Mouse (Mus musculus) liver, embryonic 16.5 days (tissue): Measurements from ENCODE around the gene Susd3. TPM values are rescaled to one million over a fixed set of nuclear protein-coding genes. Genes with fewer than 3 reads are reported as not detected.
A peak's percentile ranks its signal among the peaks of the same experiment; 100 is the strongest.

Experiments used
- ATAC-seq: fragments of 200-750 bp; cut with Nextera tagmentation; 2 replicates; pipeline ENCODE4 v1.8.0; 2017; ENCODE audit warnings: low read depth, mild to moderate bottlenecking, moderate number of reproducible peaks, moderate library complexity
- H3K27ac ChIP-seq: fragments of 300-500 bp; sonication (generic); 2 replicates; pipeline ENCODE4 v1.5.1; 2014; ENCODE audit warnings: mild to moderate bottlenecking, low read length
- H3K27me3 ChIP-seq: fragments of 300-500 bp; sonication (generic); 2 replicates; pipeline ENCODE4 v1.6.1; 2014; ENCODE audit warnings: low read depth, low read length, mixed read lengths; ENCODE audit not compliant: control insufficient read depth, insufficient read depth
- H3K36me3 ChIP-seq: fragments of 300-500 bp; sonication (generic); 2 replicates; pipeline ENCODE4 v1.6.1; 2014; ENCODE audit warnings: mild to moderate bottlenecking; ENCODE audit not compliant: control insufficient read depth, insufficient read depth
- H3K4me1 ChIP-seq: fragments of 300-500 bp; sonication (generic); 2 replicates; pipeline ENCODE4 v1.6.1; 2014; ENCODE audit warnings: low read depth, low read length, mixed read lengths; ENCODE audit not compliant: control insufficient read depth
- H3K4me2 ChIP-seq: fragments of 300-500 bp; sonication (generic); 2 replicates; pipeline ENCODE4 v1.6.1; 2014; ENCODE audit warnings: low read depth, low read length, mixed read lengths
- H3K4me3 ChIP-seq: fragments of 300-500 bp; sonication (generic); 2 replicates; pipeline ENCODE4 v1.5.1; 2014; ENCODE audit warnings: low read depth, mild to moderate bottlenecking, low read length
- H3K9ac ChIP-seq: fragments of 300-500 bp; sonication (generic); 2 replicates; pipeline ENCODE4 v1.6.1; 2014; ENCODE audit warnings: low read depth, low read length
- H3K9me3 ChIP-seq: fragments of 300-500 bp; sonication (generic); replicated peaks from 2 replicates; pipeline ENCODE4 v1.6.1; 2016; ENCODE audit warnings: low read length; ENCODE audit not compliant: control insufficient read depth
- WGBS: fragments of 180-500 bp; shearing (Covaris S2); extraction: QIAGEN DNeasy Blood & Tissue Kit; methylation state at CpG from one replicate; pipeline ENCODE4 v1.1.7; 2014; ENCODE audit not compliant: insufficient replicate concordance; 5-methylcytosine and 5-hydroxymethylcytosine counted together
- polyA plus RNA-seq: library from polyadenylated mRNA; unstranded; fragments of >200 nt; fragmentation: Nextera tagmentation; extraction: Ambion mirVana; gene quantifications from 2 replicates; pipeline ENCODE4 v1.2.1, GENCODE M21; 2015

The Susd3 gene
- polyA plus RNA-seq, 1 experiment from 2014 or later = 2.0 TPM

DNA sequence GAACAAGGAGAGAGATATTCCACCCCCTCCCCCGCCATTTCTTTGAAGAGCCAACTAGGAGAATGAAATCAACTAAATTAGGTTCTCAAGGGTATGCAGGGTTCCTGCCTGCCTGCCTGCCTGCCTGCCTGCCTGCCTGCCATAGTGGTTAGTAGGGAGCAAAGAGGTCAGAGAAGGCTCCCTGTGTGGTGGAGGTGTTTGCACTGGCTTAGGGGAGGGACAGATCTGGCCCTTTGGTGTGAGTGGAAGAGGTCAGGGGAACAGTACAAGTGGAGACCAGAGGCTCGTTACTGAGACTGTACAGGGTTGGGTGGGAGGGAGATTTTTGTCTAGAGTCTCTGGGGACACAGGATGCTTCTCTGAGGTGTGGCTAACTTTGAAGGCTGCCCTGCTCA is 59.5 kb downstream of the Susd3 start:
- WGBS = 44% methylated on average over 2 of the region's 2 CpGs
- Histone ChIP-seq H3K27ac (peak overlapping the region; percentile 10), H3K9me3 (no peaks in the 10 kb centered on the region), H3K4me3 (no peak overlapping the region), H3K27me3 (no peaks in the 10 kb centered on the region), H3K4me2 (peak overlapping the region; percentile 99), H3K4me1 (peaks cover 47% of the 10 kb centered on the region), H3K36me3 (no peaks in the 10 kb centered on the region), H3K9ac (no peak overlapping the region)
- no peak for ATAC-seq

- peak overlapping the region; percentile 50 for H3K27ac ChIP-seq
- peak overlapping the region; percentile 40 for H3K9ac ChIP-seq
- H3K27me3 ChIP-seq = no peaks in the 10 kb centered on the region
- WGBS = 19% methylated on average over 15 of the region's 15 CpGs
- ATAC-seq = peak; percentile 0; the same call in 1 of the 2 replicates
- H3K36me3 ChIP-seq = no peaks in the 10 kb centered on the region
- peak overlapping the region; percentile 99 for H3K4me2 ChIP-seq
- H3K4me1 ChIP-seq = peaks cover 47% of the 10 kb centered on the region
- peak overlapping the region; percentile 80 for H3K4me3 ChIP-seq
- H3K9me3 ChIP-seq = no peaks in the 10 kb centered on the region
Observed at GRCm38 (mm10) chr13:49188219-49188965, 60.1 kb downstream of the Susd3 start.

DNA sequence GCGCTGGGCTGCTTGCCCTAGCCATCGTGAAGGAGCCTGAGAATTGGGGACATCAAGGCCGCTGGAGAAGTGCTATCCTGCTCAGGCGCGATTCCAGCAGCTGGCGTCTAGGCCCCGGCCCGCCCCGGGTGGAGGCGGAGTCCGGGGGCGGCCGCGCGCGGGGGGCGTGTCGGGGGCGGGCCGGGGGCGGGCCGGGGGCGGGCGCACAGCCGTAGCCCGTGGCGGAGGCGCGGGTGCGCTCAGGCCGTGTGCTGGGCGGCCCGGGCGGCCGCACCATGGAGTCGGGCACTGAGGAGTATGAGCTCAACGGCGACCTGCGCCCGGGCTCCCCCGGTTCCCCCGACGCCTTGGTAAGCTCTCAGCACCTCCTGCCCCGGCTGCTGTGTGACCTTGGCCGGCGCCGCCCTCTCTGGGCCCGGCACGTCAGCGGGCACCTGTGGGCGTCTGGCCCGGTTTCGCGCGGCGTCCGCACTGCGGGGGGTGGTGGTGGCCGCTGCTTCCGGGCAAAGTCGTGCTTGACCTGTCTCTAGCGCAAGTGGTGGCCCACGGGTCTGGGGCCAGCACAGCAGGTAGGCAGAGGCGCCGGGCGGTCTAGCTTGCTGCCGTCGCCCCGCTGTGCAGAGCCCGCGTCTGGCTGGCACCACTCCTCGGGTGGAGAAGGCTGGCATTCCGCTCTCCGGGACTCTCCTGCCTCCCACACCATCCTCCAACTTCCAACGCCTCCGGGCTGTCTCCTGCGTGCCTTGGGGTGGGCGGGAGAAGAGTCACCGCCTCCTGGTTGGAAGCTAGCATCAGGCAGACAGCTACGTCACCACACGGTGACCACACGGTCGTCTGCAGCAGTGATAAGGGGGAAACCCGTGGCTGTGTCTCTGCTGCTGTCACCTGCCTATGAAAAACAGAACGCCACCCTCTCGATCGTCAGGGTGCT is 61.0 kb downstream of the Susd3 start, which contains the start of gene Ninj1:
TSS of gene Ninj1 (plus strand) at position 198 of the 931 bp plus-strand sequence.
- no peaks in the 10 kb centered on the region for H3K27me3 ChIP-seq
- H3K9ac ChIP-seq = peak within 1 kb of the TSS; percentile 83
- peak within 1 kb of the TSS; percentile 80 for H3K4me3 ChIP-seq
- H3K27ac ChIP-seq = peak within 1 kb of the TSS; percentile 86
- ATAC-seq = peak; percentile 89
- no peaks in the 10 kb centered on the region for H3K9me3 ChIP-seq
- H3K4me1 ChIP-seq = peaks cover 45% of the 10 kb centered on the region
- peak within 1 kb of the TSS; percentile 99 for H3K4me2 ChIP-seq
- H3K36me3 ChIP-seq = no peaks in the 10 kb centered on the region
- under 1% methylated on average over 84 of the region's 87 CpGs for whole genome bisulfite sequencing

DNA sequence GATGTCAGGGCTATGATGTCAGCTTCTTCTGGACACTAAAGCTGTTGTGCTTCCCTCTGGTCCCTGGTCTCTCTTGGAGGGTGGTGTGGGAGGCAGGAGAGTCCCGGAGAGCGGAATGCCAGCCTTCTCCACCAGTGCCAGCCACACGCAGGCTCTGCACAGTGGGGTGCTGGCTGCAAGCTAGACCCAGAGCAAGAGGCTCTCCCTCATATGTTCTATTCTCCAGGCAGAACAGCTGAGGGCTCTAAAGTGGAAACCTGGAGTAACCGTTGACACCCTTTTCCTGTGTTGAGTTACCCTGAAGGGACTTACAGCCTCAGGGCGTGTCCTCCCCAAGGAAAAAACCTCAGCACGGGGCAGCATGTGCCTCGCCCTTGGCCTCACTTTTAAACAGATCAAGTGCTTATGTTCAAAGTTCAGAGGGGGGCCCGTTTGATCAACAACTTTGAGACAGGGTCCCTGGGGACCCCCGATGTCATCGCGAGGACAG is 61.7 kb downstream of the Susd3 start:
- Histone ChIP-seq H3K27me3 (no peaks in the 10 kb centered on the region), H3K4me2 (peak overlapping the region; percentile 99), H3K36me3 (no peaks in the 10 kb centered on the region), H3K9me3 (no peaks in the 10 kb centered on the region), H3K9ac (peak overlapping the region; percentile 62), H3K4me3 (peak overlapping the region; percentile 80), H3K27ac (peak overlapping the region; percentile 55), H3K4me1 (peaks cover 41% of the 10 kb centered on the region)
- WGBS = 18% methylated on average over 11 of the region's 11 CpGs
- no peak for ATAC-seq

DNA sequence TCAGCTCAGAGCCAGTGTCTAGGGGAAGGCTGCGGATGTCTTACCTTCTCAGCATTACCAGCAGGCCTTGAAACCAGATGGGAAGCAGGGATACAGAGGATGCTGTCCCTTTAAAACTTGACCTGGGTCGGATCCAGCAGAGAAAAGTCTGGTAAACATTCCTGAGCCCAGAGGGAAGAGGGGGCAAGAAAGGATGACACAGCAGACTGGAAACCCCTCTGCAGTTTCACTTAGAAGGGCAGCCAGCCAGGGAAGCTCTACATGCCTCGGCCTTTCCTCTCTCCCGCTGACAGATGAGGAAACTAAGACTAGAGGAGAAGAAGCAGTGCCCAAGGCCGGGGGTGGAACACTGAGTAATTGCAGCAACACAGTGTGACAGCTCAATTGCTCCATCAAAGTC is 64.9 kb downstream of the Susd3 start:
- Histone ChIP-seq H3K36me3 (no peaks in the 10 kb centered on the region), H3K4me1 (peaks cover 15% of the 10 kb centered on the region), H3K4me2 (no peak overlapping the region), H3K27me3 (no peaks in the 10 kb centered on the region), H3K4me3 (no peak overlapping the region), H3K9me3 (no peaks in the 10 kb centered on the region), H3K9ac (no peak overlapping the region), H3K27ac (no peak overlapping the region)
- ATAC-seq = no peak
- WGBS = 53% methylated on average over 5 of the region's 5 CpGs

GRCm38 (mm10) chr13:49183161-49183560 is 65.3 kb downstream of the Susd3 start:
- H3K9me3 ChIP-seq = no peaks in the 10 kb centered on the region

DNA sequence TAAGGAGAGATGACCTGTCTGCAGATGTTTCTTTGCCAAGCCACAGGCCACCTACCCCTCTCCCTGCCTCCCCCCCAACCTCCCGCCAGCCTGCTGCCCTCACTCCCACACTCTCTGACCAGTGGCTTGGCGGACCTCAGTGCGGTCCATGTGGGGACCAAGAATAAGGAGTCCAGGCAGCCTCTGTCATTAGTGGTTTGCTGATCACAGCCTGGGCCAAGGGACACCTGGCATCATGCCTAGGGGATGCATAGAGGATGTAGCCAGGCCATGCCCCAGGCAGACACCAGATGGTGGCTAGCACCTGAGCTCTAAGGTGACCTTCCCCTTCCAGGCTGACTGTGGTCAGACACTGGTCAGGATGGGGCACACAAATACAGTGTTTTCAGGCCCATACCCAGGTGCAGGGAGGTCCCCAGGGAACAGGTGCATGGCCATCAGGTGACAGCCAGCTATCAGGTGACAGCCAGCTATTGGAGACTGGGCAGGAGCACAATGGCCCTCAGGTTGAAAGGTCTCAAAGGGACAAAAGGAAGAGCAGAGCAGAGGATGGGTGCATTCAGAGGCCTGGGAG is 67.0 kb downstream of the Susd3 start:
- WGBS = 74% methylated on average over 3 of the region's 3 CpGs
- H3K36me3 ChIP-seq = no peaks in the 10 kb centered on the region
- no peaks in the 10 kb centered on the region for H3K27me3 ChIP-seq
- ATAC-seq = no peak
- no peak overlapping the region for H3K4me3 ChIP-seq
- no peak overlapping the region for H3K27ac ChIP-seq
- H3K4me2 ChIP-seq = no peak overlapping the region
- H3K9me3 ChIP-seq = no peaks in the 10 kb centered on the region
- peaks cover under 1% of the 10 kb centered on the region for H3K4me1 ChIP-seq
- no peak overlapping the region for H3K9ac ChIP-seq

More at GRCm38 (mm10) chr13:49183161-49183560, 65.3 kb downstream of the Susd3 start:
- Histone ChIP-seq H3K27me3 (no peaks in the 10 kb centered on the region), H3K4me3 (no peak overlapping the region), H3K4me2 (no peak overlapping the region), H3K27ac (no peak overlapping the region), H3K4me1 (peaks cover 10% of the 10 kb centered on the region), H3K36me3 (no peaks in the 10 kb centered on the region), H3K9ac (no peak overlapping the region)
- ATAC-seq = no peak
- WGBS = 42% methylated on average over 5 of the region's 5 CpGs

DNA sequence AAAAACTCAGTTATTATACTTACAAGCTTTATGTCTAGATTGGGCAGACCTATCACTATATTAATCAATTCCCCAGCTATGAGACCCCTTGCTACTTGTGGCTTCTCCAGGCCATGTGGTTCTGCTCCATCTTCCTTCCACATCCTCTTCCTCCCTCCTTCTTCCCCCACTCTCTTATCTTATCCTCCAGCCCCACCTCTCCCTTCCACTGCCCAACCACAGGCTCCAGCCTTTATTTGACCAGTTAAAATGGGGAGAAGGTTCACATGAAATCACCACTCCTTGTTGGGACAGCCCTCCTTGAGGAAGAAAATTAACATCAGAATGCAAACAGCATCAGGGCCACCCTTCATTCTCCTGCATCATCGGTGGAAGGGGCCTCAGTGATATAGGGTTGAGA is 67.8 kb downstream of the Susd3 start:
- H3K4me2 ChIP-seq = no peak overlapping the region
- H3K4me1 ChIP-seq = no peaks in the 10 kb centered on the region; the same call in 1 of the 2 replicates
- no peak for ATAC-seq
- H3K27me3 ChIP-seq = no peaks in the 10 kb centered on the region
- no peak overlapping the region for H3K9ac ChIP-seq
- 17% methylated on average over 1 of the region's 1 CpGs for WGBS
- no peak overlapping the region for H3K27ac ChIP-seq
- no peak overlapping the region for H3K4me3 ChIP-seq
- no peaks in the 10 kb centered on the region for H3K9me3 ChIP-seq
- no peaks in the 10 kb centered on the region for H3K36me3 ChIP-seq
